Mouse (Mus musculus) spleen, postnatal 36 days (tissue): ENCODE measurements around the gene Wscd1.

Experiments
- DNase-seq, 2 experiments: peaks; one replicate each; pipeline ENCODE4 v3.0.0; 2022; ENCODE audit warnings: low spot score in 2 of 2, mixed read lengths in 1 of 2

Wscd1 gene

DNA sequence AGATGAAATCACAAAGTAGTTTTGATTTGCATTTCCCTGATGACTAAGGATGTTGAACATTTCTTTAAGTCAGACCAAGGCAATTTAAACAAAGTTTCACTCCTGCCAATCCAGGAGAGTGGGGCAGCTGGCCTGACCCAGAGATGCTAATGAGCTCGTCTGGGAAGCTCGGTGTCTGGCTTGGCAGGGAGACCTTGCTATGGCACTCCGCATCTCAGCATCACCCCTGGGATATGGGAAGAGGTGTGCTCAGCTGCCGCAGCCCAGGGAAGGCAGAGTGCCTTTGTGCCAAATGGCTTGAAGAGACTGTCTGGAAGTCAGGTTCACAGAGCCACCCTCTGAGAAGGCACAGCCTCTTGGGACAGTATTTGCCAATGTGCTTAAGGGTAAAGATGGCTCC is 75.3 kb downstream of the Wscd1 start:
- DNase-seq: no peak
